ENCODE assay signal across 9 mouse cellular contexts in genomic region chr9:107323558-107323957, GRCm38 (mm10). TPM values are rescaled to one million over a fixed set of nuclear protein-coding genes. Genes with fewer than 3 reads are reported as not detected.
DNase-seq lines count a peak whose midpoint lies in the region; ATAC-seq and TF ChIP-seq lines count a peak whose summit lies in the region.
"Had no signal": no experiment of that assay in that cellular context is flagged by ENCODE, and none has a peak within 500 bp of the region (broad histone marks: within the 10 kb centered on the region; RNA-seq: fewer than 3 reads in every experiment).

No protein-coding gene starts in this region.

- TF ChIP-seq CTCF in kidney, adult 2 months (conservative IDR thresholded peaks at IDR 0.05; ENCODE audit: insufficient read depth, insufficient read length, low read depth, low read length): no peak
- no peak for TF ChIP-seq CTCF in stomach, postnatal 0 days (IDR thresholded peaks at IDR 0.05; ENCODE audit: low read depth)

- TF ChIP-seq EP300 in stomach, postnatal 0 days (optimal IDR thresholded peaks at IDR 0.05): no peak

- H3K4me3 ChIP-seq in kidney, adult 2 months (ENCODE audit: insufficient read depth, low read depth, low read length): no peak overlapping the region
- no peak overlapping the region for H3K4me3 ChIP-seq in kidney, embryonic 15.5 days (replicated peaks)
- no peak overlapping the region for H3K4me3 ChIP-seq in hindbrain, embryonic 16.5 days (ENCODE audit: low read length)
- no peak overlapping the region for H3K4me3 ChIP-seq in stomach, postnatal 0 days (ENCODE audit: low read depth, low read length)
- no peak overlapping the region for H3K4me3 ChIP-seq in midbrain, embryonic 13.5 days (replicated peaks)
- H3K4me3 ChIP-seq: midbrain, embryonic 12.5 days had no signal

- H3K4me1 ChIP-seq in kidney, adult 2 months (ENCODE audit: control insufficient read depth, insufficient read depth, low read length): peaks cover 28% of the 10 kb centered on the region
- peaks cover 21% of the 10 kb centered on the region for H3K4me1 ChIP-seq in kidney, embryonic 15.5 days
- no peaks in the 10 kb centered on the region for H3K4me1 ChIP-seq in hindbrain, embryonic 16.5 days (ENCODE audit: control insufficient read depth, insufficient read depth, low read depth, low read length)
- H3K4me1 ChIP-seq in stomach, postnatal 0 days (replicated peaks; ENCODE audit: control insufficient read depth, insufficient read depth): no peaks in the 10 kb centered on the region
- no peaks in the 10 kb centered on the region for H3K4me1 ChIP-seq in midbrain, embryonic 13.5 days (replicated peaks)
- H3K4me1 ChIP-seq: midbrain, embryonic 12.5 days had no signal

- no peak overlapping the region for H3K9ac ChIP-seq in kidney, embryonic 15.5 days
- H3K9ac ChIP-seq in hindbrain, embryonic 16.5 days (ENCODE audit: low read depth, low read length): no peak overlapping the region
- no peak overlapping the region for H3K9ac ChIP-seq in stomach, postnatal 0 days (ENCODE audit: low read length)
- no peak overlapping the region for H3K9ac ChIP-seq in midbrain, embryonic 13.5 days (replicated peaks)
- H3K9ac ChIP-seq: midbrain, embryonic 12.5 days had no signal

- WGBS in kidney, adult 2 months: 17% methylated on average over 6 of the region's 6 CpGs
- WGBS in kidney, embryonic 15.5 days: 66% methylated on average over 6 of the region's 6 CpGs
- WGBS in hindbrain, embryonic 16.5 days: 57% methylated on average over 6 of the region's 6 CpGs
- WGBS in stomach, postnatal 0 days: 35% methylated on average over 6 of the region's 6 CpGs
- 69% methylated on average over 6 of the region's 6 CpGs for WGBS in midbrain, embryonic 13.5 days

- no peaks in the 10 kb centered on the region for H3K36me3 ChIP-seq in kidney, adult 2 months (ENCODE audit: control insufficient read depth, insufficient read depth, low read length)
- H3K36me3 ChIP-seq in kidney, embryonic 15.5 days: peaks cover 9% of the 10 kb centered on the region; the same call in 1 of the 2 replicates
- no peaks in the 10 kb centered on the region for H3K36me3 ChIP-seq in hindbrain, embryonic 16.5 days (ENCODE audit: control insufficient read depth, insufficient read depth, low read length)
- no peaks in the 10 kb centered on the region for H3K36me3 ChIP-seq in stomach, postnatal 0 days (ENCODE audit: control insufficient read depth, insufficient read depth, low read length)
- H3K36me3 ChIP-seq in midbrain, embryonic 13.5 days: peaks cover 19% of the 10 kb centered on the region

- no peak for ATAC-seq in kidney, embryonic 15.5 days (replicated peaks; ENCODE audit: low FRiP score)
- peak; percentile 85 for ATAC-seq in common myeloid progenitor, adult 5-6 weeks (replicated peaks; ENCODE audit: low read depth, poor library complexity, severe bottlenecking)
- ATAC-seq in hindbrain, embryonic 16.5 days: 0 out of 2 replicates have a peak, but pooled peaks have one; percentile 34
- ATAC-seq in stomach, postnatal 0 days (ENCODE audit: low FRiP score, low TSS enrichment): peak; percentile 30; the same call in 1 of the 2 replicates
- ATAC-seq in midbrain, embryonic 13.5 days: no peak

- peak; percentile 85 for DNase-seq in kidney, adult 2 months
- DNase-seq in adrenal gland, postnatal 25 days: peak; percentile 59
- DNase-seq in stomach, postnatal 0 days (ENCODE audit: low spot score): peak; percentile 56
- no peak for DNase-seq in spleen, postnatal 4 days (ENCODE audit: low spot score in 2 of 2)

- no peaks in the 10 kb centered on the region for H3K27me3 ChIP-seq in kidney, adult 2 months (replicated peaks; ENCODE audit: control insufficient read depth, insufficient read depth, low read length)
- H3K27me3 ChIP-seq in kidney, embryonic 15.5 days: no peaks in the 10 kb centered on the region
- H3K27me3 ChIP-seq in hindbrain, embryonic 16.5 days (replicated peaks; ENCODE audit: control insufficient read depth, insufficient read depth, low read length): no peaks in the 10 kb centered on the region
- no peaks in the 10 kb centered on the region for H3K27me3 ChIP-seq in stomach, postnatal 0 days (ENCODE audit: control insufficient read depth, insufficient read depth, low read length)
- H3K27me3 ChIP-seq in midbrain, embryonic 13.5 days: no peaks in the 10 kb centered on the region
- H3K27me3 ChIP-seq: midbrain, embryonic 12.5 days had no signal

- H3K27ac ChIP-seq in kidney, adult 2 months (ENCODE audit: insufficient read depth, low read depth, low read length): peak overlapping the region; percentile 31; the same call in 1 of the 2 replicates
- no peak overlapping the region for H3K27ac ChIP-seq in kidney, embryonic 15.5 days
- no peak overlapping the region for H3K27ac ChIP-seq in hindbrain, embryonic 16.5 days (ENCODE audit: low read depth, low read length)
- no peak overlapping the region for H3K27ac ChIP-seq in stomach, postnatal 0 days (replicated peaks)
- no peak overlapping the region for H3K27ac ChIP-seq in midbrain, embryonic 13.5 days
- H3K27ac ChIP-seq: midbrain, embryonic 12.5 days had no signal

- H3K4me2 ChIP-seq in kidney, embryonic 15.5 days: no peak overlapping the region
- no peak overlapping the region for H3K4me2 ChIP-seq in hindbrain, embryonic 16.5 days (ENCODE audit: low read length)
- no peak overlapping the region for H3K4me2 ChIP-seq in stomach, postnatal 0 days (replicated peaks; ENCODE audit: low read depth)
- H3K4me2 ChIP-seq in midbrain, embryonic 13.5 days (replicated peaks): no peak overlapping the region
- H3K4me2 ChIP-seq: midbrain, embryonic 12.5 days had no signal

- no peaks in the 10 kb centered on the region for H3K9me3 ChIP-seq in kidney, embryonic 15.5 days (replicated peaks)
- no peaks in the 10 kb centered on the region for H3K9me3 ChIP-seq in hindbrain, embryonic 16.5 days (ENCODE audit: control insufficient read depth, low read length)
- no peaks in the 10 kb centered on the region for H3K9me3 ChIP-seq in stomach, postnatal 0 days (ENCODE audit: control insufficient read depth, low read length)
- H3K9me3 ChIP-seq in midbrain, embryonic 13.5 days: no peaks in the 10 kb centered on the region
- H3K9me3 ChIP-seq: midbrain, embryonic 12.5 days had no signal

- TF ChIP-seq POLR2A in kidney, adult 2 months (IDR thresholded peaks at IDR 0.05; ENCODE audit: low read depth, low read length): no peak

RNA-seq across cellular contexts. Expression of gene Hemk1, which starts 14.6 kb away (rescaled TPM):
- polyA plus RNA-seq in kidney, adult 2 months (2012; rRNA removed): 35.0 and 42.1 TPM in 2 replicates
- 10.9 and 11.8 TPM in 2 replicates for polyA plus RNA-seq in kidney, embryonic 15.5 days (2015; fragmentation: Nextera tagmentation; extraction: Ambion mirVana)
- total RNA-seq in adrenal gland, postnatal 25 days (2021): 21.9 and 23.0 TPM in 2 replicates
- 8.1 and 16.1 TPM in 2 replicates for total RNA-seq in common myeloid progenitor, adult 5-6 weeks (2017)
- 17.5 and 18.7 TPM in 2 replicates for polyA plus RNA-seq in hindbrain, embryonic 16.5 days (2015; fragmentation: Nextera tagmentation; extraction: Ambion mirVana)
- 5.3 and 6.7 TPM in 2 replicates for polyA plus RNA-seq in stomach, postnatal 0 days (2015; fragmentation: Nextera tagmentation; extraction: Ambion mirVana)
- 17.5 and 18.1 TPM in 2 replicates for polyA plus RNA-seq in midbrain, embryonic 13.5 days (2015; fragmentation: Nextera tagmentation; extraction: Ambion mirVana)

RNA-seq across cellular contexts. Expression of gene 6430571L13Rik, which starts 16.8 kb away (rescaled TPM):
- polyA plus RNA-seq in kidney, adult 2 months (2012; rRNA removed): 6.1 and 7.4 TPM in 2 replicates
- polyA plus RNA-seq in kidney, embryonic 15.5 days (2015; fragmentation: Nextera tagmentation; extraction: Ambion mirVana): 0.81 and 0.90 TPM in 2 replicates
- 1.4 and 1.5 TPM in 2 replicates for total RNA-seq in adrenal gland, postnatal 25 days (2021)
- 0.23 and 0.44 TPM in 2 replicates for total RNA-seq in common myeloid progenitor, adult 5-6 weeks (2017)
- polyA plus RNA-seq in hindbrain, embryonic 16.5 days (2015; fragmentation: Nextera tagmentation; extraction: Ambion mirVana): 9.8 and 11.4 TPM in 2 replicates
- 0.63 and 0.73 TPM in 2 replicates for polyA plus RNA-seq in stomach, postnatal 0 days (2015; fragmentation: Nextera tagmentation; extraction: Ambion mirVana)
- polyA plus RNA-seq in midbrain, embryonic 13.5 days (2015; fragmentation: Nextera tagmentation; extraction: Ambion mirVana): 6.4 and 8.2 TPM in 2 replicates

RNA-seq across cellular contexts. Expression of gene Cish, which starts 27.7 kb away (rescaled TPM):
- 49.7 and 69.1 TPM in 2 replicates for polyA plus RNA-seq in kidney, adult 2 months (2012; rRNA removed)
- 11.1 and 14.1 TPM in 2 replicates for polyA plus RNA-seq in kidney, embryonic 15.5 days (2015; fragmentation: Nextera tagmentation; extraction: Ambion mirVana)
- 8.1 and 14.9 TPM in 2 replicates for total RNA-seq in adrenal gland, postnatal 25 days (2021)
- total RNA-seq in common myeloid progenitor, adult 5-6 weeks (2017): 0.27 and 0.39 TPM in 2 replicates
- polyA plus RNA-seq in hindbrain, embryonic 16.5 days (2015; fragmentation: Nextera tagmentation; extraction: Ambion mirVana): 10.9 and 13.7 TPM in 2 replicates
- 30.8 and 32.2 TPM in 2 replicates for polyA plus RNA-seq in stomach, postnatal 0 days (2015; fragmentation: Nextera tagmentation; extraction: Ambion mirVana)
- 6.3 and 6.6 TPM in 2 replicates for polyA plus RNA-seq in midbrain, embryonic 13.5 days (2015; fragmentation: Nextera tagmentation; extraction: Ambion mirVana)

RNA-seq across cellular contexts. Expression of gene Mapkapk3, which starts 33.9 kb away (rescaled TPM):
- polyA plus RNA-seq in kidney, adult 2 months (2012; rRNA removed): 24.3 and 25.7 TPM in 2 replicates
- polyA plus RNA-seq in kidney, embryonic 15.5 days (2015; fragmentation: Nextera tagmentation; extraction: Ambion mirVana): 7.8 and 8.3 TPM in 2 replicates
- 56.8 and 57.8 TPM in 2 replicates for total RNA-seq in adrenal gland, postnatal 25 days (2021)
- 61.4 and 71.9 TPM in 2 replicates for total RNA-seq in common myeloid progenitor, adult 5-6 weeks (2017)
- 3.2 TPM in 2 replicates for polyA plus RNA-seq in hindbrain, embryonic 16.5 days (2015; fragmentation: Nextera tagmentation; extraction: Ambion mirVana)
- polyA plus RNA-seq in stomach, postnatal 0 days (2015; fragmentation: Nextera tagmentation; extraction: Ambion mirVana): 32.0 and 37.4 TPM in 2 replicates
- 1.7 and 1.9 TPM in 2 replicates for polyA plus RNA-seq in midbrain, embryonic 13.5 days (2015; fragmentation: Nextera tagmentation; extraction: Ambion mirVana)

Comparison
In these comparisons a context has a peak if more than half of its experiments do, and no peak if none do; other contexts are left out.
1. DNase-seq: peak in kidney, adult 2 months (single experiment), adrenal gland, postnatal 25 days (single experiment) and stomach, postnatal 0 days (single experiment); none in spleen, postnatal 4 days (0 of 2).
2. ATAC-seq: peak in common myeloid progenitor, adult 5-6 weeks (single experiment), hindbrain, embryonic 16.5 days (single experiment) and stomach, postnatal 0 days (single experiment); none in kidney, embryonic 15.5 days (single experiment) and midbrain, embryonic 13.5 days (single experiment).